Mouse (Mus musculus) liver (tissue): ENCODE measurements around the gene Pde6h.

Experiments
- DNase-seq: peaks from one replicate; pipeline ENCODE4 v3.0.0-alpha.2; 2020; ENCODE audit warnings: mixed read lengths

The Pde6h gene

DNA sequence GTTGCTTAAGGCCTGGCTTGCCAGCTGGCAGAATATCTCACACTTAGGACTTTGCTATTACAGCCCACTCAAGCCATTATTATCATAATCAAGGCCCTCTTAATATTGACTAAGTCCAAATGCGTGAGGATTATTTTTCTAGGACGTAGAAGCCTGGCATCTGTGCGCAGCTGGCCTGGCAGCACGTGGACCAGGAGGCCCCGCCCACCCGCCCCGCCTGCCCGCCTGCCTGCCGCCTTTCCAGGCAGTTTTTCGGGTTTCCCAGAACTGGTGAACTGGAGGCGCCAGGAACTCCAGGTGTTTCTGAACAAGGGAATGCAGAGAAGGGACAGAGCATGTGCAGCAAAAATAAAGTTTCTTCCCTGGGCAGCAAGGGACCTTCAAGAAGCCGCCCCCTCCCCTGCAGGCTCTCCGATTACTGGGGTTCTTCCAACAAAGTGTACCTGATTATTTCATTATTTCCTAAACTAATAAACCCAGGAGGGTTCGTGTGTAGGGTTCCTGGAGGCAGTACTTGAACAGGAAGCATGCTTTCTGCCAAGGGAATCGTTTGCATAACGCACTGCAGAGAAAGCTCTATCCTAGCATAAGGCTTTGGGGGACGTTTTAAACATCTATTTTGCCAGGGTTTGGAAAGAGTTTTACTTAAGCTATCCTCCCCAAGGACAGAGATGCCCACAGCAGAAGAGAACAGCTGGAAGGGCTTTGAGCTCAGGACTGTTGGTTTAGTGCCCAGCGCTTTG, 10.1 kb upstream of the Pde6h start:
- peak; percentile 45 for DNase-seq

DNA sequence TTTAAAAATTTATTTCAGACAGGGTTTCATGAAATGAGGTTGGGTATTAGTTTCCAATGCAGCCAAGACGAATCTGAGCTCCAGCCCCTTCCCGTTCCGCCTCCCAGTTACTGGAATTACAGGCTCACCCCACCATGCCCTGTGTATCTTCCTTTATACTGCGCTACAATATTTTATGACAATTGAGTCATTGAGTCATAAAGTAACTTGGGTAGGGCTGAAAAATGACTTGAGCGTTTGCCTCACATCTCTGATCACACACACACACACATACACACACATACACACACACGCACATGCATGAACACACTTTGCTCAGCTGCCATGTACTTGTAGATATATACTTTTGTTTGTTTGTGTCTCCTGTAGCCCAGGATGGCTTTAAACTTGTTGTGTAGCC, 9.4 kb upstream of the Pde6h start:
- no peak for DNase-seq

DNA sequence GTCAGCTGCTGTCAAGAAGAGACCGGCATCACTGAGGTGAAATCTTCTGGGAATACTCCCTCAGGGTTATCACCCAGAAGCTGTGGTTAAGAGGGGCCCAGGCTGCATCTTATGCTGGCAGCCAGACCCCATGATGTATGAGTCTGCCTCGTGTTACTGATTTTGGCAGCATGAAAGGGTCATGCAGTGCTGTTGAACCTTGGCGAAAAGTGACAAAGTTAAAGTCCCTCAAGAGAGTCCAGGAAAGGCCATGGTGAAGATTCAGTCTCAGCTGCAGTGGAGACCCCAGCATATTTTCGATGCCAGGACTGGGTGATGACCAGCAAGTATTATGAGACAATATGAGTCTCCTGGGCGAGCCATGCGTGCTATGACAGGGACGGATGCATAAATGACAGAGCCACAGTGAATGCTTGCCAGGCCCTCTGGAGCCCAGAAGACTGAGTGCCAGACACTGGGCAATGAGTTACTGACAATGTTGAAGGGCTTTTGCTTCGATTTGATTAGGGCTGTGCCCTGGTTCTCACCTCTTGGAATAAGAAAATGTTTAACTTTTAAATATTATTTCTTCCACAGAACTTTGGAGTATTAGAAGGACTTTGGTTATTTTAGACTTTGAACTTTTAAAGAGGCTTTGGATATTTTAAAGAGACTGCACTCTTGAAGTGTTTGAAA, 7.8 kb upstream of the Pde6h start:
- DNase-seq, result no peak

DNA sequence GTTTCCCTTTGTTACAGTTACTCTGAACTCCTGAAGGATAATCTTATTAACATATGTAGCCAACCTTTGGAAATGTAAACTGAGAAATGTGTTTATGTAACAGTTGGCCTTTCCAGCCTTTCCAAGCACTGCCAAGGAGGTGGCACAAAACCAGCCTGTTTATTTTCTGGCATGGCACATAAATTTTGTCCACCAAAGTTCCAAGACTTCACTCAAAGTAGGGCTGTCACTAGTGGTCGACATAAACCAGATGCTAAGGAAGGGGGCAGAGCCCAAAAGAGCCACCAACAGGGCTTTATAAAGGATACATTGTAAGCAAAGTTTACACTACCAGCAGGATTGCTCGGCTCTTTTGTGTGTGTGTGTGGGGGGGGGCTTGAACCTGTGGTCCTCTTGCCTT, 5.7 kb upstream of the Pde6h start:
- no peak for DNase-seq

DNA sequence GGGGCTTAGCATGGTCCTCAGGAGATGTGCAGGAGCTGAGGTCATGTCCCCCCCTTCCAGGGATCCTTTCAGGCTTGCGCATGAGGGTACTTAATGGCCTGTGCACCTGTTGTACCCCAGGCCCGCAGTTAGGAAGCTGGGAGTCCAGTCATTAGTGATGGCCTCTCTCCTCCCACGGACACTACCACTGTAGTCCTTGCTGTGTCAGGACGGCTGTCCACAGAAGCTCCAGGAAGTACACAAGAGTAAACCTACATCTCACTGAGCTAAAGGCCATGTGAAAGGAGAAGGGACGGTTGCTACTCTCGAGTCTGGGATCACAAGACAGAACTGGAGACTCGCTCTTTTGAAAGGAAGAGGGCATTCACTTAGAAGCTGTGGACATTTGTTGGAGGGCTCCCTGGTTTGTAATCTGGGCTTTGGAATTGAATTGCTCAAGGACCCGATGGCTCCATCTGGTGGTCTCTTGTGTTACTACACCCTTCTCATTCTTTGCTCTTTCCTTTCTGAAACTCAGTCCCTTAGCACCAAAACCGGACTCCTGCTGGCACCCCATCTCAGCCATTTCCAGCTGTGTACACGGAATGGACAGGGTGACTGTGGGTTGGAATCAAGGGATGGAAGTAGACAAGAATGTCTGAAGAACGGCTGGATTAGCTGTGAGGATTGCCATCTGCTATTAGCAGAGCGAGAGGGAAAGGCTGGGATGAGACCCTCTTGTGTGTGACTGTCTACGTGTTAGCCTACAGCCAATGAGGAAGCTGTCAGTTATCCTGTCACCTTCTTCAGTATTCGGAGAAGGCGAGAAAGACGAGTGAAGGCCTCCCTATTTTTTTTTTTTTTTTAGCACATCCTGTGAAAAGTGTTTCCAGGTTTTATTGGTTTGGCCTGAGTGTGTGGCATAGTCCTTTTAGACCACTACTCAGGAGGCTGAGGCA, 3.0 kb upstream of the Pde6h start:
- DNase-seq, result peak; percentile 65

DNA sequence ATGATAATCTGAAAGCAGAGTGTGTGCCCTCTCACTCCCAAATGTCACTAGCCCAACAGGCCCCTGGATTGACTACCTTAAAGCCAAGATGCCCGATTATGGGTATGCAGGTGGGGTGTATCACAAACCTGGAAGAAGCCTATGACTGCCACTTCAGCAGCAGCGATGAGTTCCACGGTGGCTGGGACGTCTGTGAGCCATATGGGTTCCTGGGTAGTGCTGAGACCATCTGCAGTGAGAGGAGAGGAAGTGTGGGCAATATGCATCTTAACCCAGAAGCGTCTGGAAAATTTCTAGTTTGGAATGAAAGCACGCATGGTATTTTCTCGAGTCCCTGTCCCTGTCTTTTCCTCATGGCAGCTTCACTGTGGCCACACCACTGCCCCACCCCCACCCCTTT, 2.0 kb upstream of the Pde6h start:
- no peak for DNase-seq

DNA sequence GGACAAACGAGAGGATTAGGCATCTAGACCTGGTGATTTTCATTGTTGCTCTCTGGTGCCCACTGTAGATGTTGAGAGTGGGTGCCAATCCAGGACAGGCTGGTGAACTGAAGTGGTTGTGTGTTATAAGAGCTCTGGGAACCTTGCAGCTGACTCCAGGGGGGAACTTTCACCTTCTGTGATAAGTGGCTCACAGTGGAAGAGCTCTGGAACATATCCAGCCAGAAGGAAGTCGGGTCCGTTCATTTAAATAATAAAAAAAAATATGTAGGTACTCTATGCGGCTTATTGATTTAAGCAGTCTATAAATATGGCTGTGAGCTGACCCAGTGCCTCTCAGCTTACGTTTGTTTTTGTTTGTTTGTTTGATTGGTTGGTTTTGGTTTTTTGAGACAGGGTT, 1.6 kb upstream of the Pde6h start, which contains the start of gene Erp27:
TSS of gene Erp27 (minus strand) at position 101 of the 400 bp plus-strand sequence.
- DNase-seq, result no peak

DNA sequence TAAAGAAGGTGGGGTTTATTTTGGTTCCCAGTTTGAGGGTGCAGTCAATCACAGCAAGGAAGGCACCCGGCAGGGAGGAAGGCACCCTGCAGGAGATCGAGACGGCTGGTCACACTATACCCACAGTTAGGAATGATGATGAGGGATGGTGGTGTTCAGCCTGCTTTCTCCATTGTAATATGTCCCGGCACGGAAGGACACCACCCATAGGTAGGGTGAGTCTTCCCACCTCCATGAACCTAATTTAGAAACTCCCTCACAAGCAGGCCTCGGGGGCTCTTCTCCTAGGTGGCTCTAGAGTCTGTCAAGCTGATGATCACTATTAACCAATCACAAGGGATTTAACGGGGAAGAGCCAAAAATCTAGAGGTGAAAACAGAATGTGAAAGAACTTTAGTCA, 761 bp upstream of the Pde6h start:
- no peak for DNase-seq

DNA sequence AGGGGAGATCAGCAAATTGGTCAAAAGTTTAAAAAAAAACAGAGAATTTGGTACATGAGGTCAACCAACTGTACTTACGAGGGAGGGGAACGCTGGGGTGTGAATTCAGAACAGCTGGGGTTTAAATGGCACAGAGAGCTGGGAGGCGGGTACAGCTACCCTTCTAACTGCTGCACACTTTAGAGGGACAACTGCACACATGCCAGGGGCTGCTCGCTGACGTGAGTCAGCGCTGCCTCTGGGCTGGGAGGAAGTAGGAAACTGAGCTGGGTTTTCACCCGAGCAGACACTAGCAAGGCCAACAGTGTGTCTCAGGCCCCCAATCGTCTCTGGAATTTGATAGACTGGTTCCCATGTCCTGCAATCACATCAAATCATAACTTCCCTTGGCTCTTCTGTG, 1.4 kb downstream of the Pde6h start:
- no peak for DNase-seq

DNA sequence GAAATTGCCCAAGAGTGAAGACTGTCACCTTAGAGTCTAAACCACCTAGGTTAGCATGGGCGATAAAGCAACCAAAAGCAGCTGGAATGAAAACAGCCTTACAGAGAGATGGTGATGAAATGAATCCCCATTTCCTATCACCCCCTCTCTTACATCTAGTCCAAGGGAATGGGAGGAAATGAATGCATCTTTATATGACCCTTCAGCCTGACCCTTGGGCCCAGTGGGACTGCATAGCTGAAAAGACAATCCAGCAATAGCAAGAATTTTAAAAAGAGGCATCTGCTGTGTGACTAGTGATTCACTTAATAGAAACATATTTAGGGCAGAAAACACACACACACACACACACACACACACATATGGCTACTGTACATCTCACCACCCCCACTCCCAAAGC, 4.0 kb downstream of the Pde6h start:
- no peak for DNase-seq

DNA sequence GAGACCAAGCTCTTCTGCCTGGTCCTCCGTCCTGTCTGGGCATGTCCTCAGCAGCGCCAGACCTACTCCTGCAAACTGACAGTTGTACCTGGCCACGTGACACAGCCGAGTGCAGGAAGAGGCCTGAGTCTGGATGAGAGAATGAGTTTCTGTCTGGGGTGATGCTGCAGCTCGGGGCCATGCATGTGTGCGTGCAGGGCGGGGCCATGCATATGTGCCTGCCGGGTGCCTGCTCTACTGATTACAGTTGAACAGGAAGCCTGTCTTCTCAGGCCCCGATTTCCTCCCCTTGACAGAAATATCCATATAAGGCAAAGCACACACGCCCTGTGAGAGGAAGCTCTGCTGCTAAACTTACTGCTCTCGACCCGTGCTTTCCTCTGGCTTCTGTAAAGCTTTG, 7.0 kb downstream of the Pde6h start:
- peak; percentile 88 for DNase-seq

DNA sequence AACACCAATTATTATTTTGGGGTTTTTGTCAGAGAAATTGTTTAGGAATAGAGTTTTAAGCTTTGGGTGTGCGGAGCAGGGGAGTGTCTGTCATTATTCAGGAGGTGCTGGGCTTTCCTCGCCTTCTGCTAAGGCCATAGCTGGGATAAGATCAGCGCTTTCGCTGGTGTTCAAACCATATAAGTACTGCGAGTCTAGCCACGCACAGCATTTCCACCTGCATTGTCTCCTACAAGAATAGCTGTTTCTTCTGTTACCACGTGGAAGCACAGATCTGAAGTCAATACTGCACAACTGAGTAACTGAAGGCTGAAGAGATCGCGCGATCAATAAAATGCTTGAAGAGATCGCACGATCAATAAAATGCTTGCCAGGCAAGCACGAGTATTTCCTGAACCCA, 7.6 kb downstream of the Pde6h start:
- no peak for DNase-seq

DNA sequence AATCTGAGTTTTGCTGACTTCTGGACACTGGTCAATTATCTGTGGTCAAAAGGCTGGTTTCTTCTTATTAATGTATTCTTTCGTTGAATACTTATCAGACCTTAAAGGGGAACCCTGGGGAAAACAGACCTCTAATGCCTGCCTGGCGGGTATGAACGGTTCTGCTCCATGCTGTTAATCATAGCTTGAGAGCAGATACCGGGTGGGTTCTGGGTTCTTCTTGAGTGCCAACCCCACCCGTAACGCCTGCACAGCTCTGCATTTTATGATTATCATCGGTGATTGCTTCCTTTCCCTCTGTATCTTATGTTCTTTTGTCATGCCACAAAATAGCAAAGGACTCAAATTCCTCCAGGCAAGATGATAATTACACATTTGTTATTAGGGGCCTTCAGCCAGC, 10.4 kb downstream of the Pde6h start:
- no peak for DNase-seq

DNA sequence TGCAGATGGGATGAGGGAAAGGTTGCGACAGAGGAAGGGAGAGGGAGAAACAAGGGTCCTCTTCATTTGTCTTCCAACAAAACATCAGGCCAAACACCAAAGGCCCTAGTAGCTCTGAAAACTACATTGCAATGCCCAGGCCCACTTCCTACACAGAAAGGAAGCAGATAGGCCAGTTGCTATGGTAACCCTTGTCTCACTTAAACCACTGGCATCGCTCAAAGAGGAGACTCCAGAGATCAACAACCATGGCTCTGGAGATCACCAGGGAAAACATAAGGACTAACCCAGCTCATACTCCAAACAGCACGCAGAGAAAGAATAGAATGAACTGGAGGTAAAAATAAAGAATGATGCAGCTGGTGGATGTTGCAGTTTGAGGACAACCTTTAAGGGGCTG, 11.6 kb downstream of the Pde6h start:
- no peak for DNase-seq

DNA sequence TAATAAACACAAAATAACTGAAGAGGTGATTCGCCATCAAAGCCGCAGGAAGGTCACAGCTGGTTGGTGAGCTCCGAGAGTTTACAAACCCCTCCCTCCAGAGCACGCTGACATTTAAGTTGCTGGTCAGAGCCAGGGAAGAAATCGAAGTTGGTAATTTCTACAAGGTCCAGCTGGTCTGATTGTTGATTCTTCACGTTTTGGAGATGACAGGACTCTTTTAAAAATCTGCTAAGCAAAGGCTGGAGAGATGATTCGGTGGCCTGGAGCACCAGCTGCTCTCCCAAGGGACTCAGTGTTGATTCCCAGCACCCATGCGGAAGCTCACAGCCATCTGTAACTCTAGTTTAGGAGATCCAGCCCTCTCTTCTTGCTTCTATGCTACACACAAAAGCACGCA, 12.7 kb downstream of the Pde6h start:
- no peak for DNase-seq

DNA sequence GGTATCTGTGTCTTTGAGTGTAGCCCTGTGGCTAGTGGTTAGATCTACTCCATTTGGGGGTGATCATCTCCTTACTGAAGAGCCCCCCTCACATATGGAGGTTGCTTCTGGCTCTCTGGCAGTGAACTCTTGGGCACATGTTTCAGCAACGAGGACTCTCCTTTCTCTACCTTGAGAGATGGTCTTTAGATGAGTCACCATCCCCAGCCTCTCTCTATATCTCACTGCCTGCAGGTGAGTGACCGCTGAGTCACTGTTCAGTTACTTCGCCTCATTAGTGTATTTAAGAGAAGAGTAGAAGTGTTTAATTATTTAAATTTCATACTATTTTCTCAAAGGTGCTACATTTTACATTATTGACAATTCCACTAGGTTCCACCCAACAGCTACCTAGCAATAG, 13.5 kb downstream of the Pde6h start:
- DNase-seq, result no peak

DNA sequence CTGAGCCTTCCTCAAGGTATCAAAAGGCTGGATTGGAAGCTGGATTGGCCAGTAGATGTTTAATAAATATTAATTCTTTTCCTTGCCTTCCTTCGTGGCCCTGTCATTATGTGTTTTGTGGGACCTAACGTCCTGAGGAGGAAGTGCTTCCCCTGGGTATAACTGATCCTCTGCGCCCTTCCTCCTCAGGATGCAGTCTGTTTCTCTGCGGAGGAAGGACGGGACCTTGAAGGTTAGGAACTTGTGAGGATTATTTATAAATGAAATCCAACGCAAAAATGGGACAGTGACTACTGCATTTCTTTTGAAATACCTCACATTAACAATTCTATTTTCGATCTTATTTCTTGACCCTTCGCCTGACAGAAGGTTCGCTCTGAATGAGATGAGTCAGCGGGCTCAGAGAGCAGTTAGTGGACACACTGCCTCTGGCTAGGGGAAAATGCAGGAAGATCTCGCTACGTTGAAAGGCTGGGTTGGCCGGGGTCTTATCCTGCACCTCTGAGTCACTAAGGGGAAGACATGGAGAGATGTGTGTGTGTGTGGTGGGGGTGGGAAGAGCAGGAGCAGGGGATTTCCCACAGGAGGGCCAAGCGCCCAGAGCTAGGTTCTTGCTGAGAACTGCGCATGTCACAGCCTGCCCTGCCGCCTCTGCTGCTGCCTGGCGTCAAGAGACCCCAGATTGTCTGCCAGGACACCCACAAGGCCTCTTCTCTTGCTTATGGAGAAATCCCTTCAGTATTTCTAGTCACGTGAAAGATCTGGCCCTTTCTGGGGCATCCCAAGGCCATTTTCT, 14.9 kb downstream of the Pde6h start:
- peak; percentile 33 for DNase-seq

DNA sequence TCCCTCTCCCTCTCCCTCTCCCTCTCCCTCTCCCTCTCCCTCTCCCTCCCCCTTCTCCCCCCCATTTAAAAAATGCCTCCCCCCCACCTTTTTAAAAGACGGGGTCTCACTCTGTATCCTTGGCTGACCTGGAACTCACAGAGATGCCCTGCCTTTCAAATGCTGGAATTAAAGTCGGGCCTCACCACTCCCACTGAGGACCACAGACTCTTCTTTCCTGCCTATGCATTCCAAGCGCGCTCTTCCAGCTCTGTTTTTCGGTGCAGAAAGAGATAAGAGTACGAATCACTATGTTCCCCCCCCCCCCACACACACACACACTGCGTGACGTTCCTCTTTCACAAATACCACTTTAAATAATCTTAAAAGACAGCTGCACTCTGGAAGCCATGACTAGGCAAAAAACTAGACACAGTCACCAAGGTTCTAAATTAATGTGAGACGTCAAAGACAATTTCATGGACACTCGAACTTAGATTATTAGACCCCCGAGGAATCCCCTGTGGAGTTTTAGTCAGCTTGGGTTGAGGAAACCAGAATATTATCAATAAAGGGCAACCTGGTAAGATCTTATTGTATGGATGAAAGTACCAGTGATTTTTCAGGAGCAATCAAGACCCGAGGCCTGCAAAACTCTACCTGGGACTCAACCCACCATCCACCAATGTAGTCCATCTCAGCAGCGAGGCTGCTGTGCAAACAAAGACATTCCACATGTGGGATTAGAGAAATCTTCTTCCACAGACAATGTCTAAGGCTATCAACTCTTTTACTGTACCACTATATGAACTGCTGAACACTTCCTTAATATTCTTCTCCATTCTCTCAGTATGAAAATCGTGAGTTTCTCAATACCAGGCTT, 15.9 kb downstream of the Pde6h start:
- peak; percentile 48 for DNase-seq

DNA sequence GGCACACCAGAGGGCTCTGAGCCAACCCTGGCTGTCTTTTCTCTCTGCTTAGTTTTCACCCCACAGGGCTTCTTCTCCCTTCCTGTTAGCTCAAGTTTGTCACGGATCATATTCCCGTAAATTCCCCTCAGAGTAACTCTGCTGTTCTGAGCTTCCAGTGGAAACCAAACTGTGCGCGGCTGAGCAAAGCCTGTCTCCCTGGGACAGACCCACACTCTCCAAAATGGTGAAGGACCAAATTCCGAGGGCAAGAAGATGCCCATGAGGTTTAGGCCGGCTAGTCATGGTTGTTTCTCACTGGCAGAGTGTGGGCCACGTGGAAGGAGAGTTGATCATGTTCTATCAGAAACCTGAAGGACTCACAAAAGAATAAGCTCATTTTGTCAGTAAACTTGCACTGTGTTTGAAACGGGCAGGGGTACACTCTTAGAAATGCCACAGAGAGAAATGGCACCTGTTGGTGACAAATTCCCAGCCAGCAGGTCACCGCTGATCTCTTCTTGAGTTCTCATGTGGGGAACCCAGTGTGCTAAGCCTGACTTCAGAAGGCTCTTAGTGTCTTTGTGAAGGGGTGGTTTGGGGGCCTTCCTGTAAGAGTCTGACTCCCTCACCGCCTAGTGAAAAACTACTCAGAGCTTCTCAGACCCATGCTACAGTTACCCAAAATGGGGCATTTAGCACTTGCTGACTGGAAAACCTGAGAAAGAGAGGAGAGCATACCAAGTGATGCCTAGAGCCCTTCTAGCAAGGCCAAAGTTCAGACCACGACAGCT, 16.7 kb downstream of the Pde6h start:
- no peak for DNase-seq

DNA sequence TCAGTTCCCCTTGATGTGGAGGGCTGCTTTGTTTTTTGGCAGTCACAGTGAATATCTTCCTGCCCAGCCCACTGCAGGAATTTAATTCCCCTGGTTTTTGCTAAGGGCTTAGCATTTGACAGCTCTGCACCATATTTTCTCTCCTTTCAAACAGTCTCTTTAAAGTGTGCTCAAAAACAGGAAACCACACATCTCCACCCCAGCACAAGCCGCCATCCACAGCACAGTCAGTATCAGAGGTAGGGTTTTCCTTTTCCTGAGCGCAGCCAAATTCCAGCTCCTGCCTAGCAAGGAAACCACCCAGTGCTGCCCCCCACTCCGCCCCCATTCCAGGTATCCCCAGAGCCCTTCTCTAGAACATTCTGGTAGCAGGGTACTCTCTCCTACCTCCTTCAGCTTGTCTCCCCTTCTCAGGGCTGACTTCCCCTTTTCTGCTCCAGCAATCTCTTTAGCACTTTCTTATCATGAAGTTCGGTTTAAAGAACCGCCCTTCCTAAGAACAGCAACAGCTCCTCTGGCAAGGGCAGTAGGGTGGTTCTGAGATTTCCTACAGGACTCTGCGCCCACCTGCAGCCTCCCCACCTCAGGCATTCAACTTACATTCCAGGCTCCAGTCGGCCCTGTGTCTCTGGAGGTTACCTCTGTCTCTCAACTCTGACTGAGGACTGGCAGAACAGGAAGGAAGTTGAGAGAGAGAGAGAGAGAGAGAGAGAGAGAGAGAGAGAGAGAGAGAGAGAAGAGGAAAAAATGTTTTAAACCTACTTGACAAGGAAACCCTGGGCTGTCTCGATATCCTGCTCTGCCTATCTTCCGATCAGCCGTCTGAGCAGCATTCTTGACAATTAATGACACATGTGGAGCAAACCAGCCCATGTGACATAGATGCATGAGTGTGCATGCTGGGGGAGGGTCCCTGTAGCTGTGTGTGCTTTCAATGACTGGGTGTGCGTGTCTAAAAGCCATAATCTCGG, 17.7 kb downstream of the Pde6h start, which contains the start of gene Arhgdib:
TSS of gene Arhgdib (minus strand) at position 849 of the 971 bp plus-strand sequence.
- DNase-seq, result peak; percentile 21
